Mouse (Mus musculus): ENCODE results near the gene Tmem253.

Gene Tmem253

GRCm38 (mm10) chr14:52015445-52016100, at the start of gene Tmem253:
Gene Tmem253 (plus strand): TSS chr14:52015658.
- no peak for DNase-seq (ENCODE audit: low spot score in 2 of 2)

GRCm38 (mm10) chr14:51967400-51967799, 48.1 kb upstream of the Tmem253 start:
- no peak for DNase-seq (ENCODE audit: low spot score in 2 of 2)

- DNase-seq (ENCODE audit: low spot score in 2 of 2): no peak
Measured at GRCm38 (mm10) chr14:51979252-51979651, 36.2 kb upstream of the Tmem253 start.

DNA sequence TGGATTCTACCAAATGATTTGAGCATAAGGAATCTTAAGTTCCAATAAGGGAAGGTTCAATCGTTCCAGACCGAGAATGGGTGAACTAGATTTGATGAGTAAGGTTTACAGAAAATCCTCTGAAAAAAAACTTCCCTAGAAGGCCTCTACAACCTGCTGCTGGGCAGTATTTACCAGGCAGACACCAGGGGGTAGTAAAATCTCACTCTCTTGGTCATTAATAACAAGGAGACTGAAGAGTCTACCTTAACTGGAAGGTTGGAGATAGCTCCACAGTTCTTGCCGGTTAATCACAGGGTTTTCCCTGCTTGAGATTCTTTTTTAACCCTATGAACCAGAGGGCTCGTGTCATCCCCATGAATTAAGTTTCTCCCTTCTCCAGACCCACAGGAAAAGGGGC, 32.2 kb upstream of the Tmem253 start:
- no peak for DNase-seq (ENCODE audit: low spot score in 2 of 2)

GRCm38 (mm10) chr14:51983855-51984246, 31.6 kb upstream of the Tmem253 start:
- no peak for DNase-seq (ENCODE audit: low spot score in 2 of 2)

- DNase-seq (ENCODE audit: low spot score in 2 of 2): peak; percentile 80 to 85
Measured at GRCm38 (mm10) chr14:51984247-51985231, 30.9 kb upstream of the Tmem253 start, which contains the start of gene Arhgef40. Gene Arhgef40 (plus strand): TSS chr14:51984719.

- peak; percentile 54 to 60 for DNase-seq (ENCODE audit: low spot score in 2 of 2)
Measured at GRCm38 (mm10) chr14:51985301-51986152, 29.9 kb upstream of the Tmem253 start.

- DNase-seq (ENCODE audit: low spot score in 2 of 2): peak in 1 of 2 experiments; percentile 48
Measured at GRCm38 (mm10) chr14:51986153-51986505, 29.3 kb upstream of the Tmem253 start.

DNA sequence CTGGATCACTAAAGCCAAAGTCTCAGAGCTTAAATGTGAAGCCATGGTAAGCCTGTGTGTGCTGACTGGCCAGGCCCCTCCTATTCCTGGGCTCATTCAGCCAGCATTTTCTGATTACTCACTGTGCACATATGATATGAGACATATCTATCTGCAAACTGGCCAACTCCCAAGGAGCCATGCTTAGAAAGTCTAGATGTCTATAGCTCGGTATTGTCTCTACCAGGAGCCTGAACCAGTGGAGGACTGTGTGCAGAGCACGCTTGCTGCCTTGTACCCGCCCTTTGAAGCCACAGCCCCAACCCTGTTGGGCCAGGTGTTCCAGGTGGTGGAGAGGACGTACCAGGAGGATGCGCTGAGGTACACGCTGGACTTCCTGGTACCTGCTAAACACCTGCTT, 28.3 kb upstream of the Tmem253 start:
- DNase-seq (ENCODE audit: low spot score in 2 of 2): no peak

GRCm38 (mm10) chr14:51988731-51989130, 26.7 kb upstream of the Tmem253 start:
- no peak for DNase-seq (ENCODE audit: low spot score in 2 of 2)

DNA sequence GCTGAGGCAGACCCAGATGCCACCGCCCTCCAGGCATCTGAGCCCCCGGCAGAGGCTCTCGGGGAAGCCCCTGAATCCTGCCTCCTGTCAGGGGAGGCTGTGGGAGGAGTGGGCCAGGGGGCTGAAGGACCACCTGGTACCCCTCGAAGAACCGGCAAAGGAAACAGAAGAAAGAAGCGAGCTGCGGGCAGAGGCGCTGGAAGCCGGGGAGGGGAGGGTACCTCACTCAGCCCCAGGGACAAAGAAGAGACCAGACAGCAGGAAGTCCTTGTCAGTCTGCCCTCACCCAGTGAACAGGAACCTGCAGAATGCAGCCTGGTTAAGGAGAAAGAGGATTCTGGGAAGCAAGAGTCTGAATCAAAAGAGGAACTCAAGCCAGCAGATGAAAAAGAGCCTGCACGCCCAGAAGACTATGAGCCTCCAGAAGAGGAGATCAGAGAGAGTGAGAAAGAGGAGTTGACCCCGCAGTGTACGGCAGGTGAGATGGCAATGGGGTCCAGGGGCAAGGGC, 25.9 kb upstream of the Tmem253 start:
- no peak for DNase-seq (ENCODE audit: low spot score in 2 of 2)

GRCm38 (mm10) chr14:51994453-51994852, 21.0 kb upstream of the Tmem253 start:
- DNase-seq (ENCODE audit: low spot score in 2 of 2): no peak

GRCm38 (mm10) chr14:51995219-51995871, 20.1 kb upstream of the Tmem253 start:
- no peak for DNase-seq (ENCODE audit: low spot score in 2 of 2)

- peak in 1 of 2 experiments; percentile 4 for DNase-seq (ENCODE audit: low spot score in 2 of 2)
Measured at GRCm38 (mm10) chr14:51996231-51996841, 19.1 kb upstream of the Tmem253 start.

DNA sequence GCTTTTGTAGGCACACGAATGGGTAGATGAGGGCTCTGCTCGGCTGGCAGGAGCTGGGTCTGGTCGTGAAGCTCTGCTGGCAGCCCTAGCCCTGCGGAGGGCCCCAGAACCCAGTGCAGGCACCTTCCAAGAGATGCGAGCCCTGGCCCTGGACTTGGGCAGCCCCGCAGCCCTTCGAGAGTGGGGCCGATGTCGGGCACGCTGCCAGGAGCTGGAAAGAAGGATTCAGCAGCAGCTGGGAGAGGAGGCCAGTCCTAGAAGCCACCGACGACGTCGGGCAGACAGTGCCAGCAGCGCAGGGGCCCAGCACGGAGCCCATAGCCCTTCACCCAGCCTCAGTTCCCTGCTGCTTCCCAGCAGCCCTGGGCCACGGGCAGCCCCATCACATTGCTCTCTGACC, 18.6 kb upstream of the Tmem253 start:
- peak in 1 of 2 experiments; percentile 6 for DNase-seq (ENCODE audit: low spot score in 2 of 2)

- DNase-seq (ENCODE audit: low spot score in 2 of 2): no peak
Measured at GRCm38 (mm10) chr14:51997483-51997882, 18.0 kb upstream of the Tmem253 start.

GRCm38 (mm10) chr14:52003981-52004495, 11.4 kb upstream of the Tmem253 start:
- DNase-seq (ENCODE audit: low spot score in 2 of 2): no peak

- no peak for DNase-seq (ENCODE audit: low spot score in 2 of 2)
Measured at GRCm38 (mm10) chr14:52005141-52005540, 10.3 kb upstream of the Tmem253 start.

DNA sequence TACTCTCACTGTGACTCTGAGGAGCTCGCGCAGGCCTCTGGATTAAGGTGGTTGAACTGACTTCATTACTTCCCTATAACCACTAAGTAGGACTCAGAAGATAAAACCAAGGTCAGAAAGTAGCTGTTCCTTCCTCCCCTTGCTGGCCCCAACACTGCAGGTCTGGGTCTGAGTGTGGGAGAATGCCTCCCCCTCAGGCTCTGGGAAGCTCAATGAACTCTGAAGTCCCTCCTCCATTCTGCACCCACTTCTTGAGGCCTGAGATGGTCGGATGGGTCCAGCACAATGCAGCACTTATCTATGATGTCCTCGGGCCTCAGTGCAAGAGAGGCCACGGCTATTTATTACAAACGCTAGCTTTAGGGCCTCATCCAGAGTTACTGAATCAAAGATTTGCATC, 9.8 kb upstream of the Tmem253 start:
- no peak for DNase-seq (ENCODE audit: low spot score in 2 of 2)

GRCm38 (mm10) chr14:52006241-52006640, 9.2 kb upstream of the Tmem253 start:
- no peak for DNase-seq (ENCODE audit: low spot score in 2 of 2)
